Mouse (Mus musculus): ENCODE results near the gene St6gal1. TPM values are rescaled to one million over a fixed set of nuclear protein-coding genes. Genes with fewer than 3 reads are reported as not detected.

The St6gal1 gene
- polyA plus RNA-seq, 1 experiment = 8.7 TPM

DNA sequence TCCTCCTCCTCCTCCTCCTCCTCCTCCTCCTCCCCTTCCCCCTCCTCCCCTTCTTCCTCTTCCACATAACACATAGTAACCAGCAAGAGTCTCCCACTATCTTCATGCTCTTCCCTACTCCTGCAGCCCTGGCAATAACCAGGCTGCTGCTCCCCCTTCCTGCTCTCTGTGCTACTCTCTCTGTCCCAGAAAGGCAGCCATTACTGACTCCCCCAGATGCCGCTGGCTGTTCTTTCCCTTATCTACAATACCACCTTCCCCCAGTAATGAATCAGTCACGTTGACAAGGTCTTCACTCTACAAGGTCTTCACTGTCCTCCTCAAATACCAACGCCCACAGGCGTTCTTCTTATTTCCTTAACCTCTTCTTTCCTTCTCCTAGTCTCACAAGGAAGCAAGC, 176.9 kb downstream of the St6gal1 start:
- no peaks in the 10 kb centered on the region for H3K4me1 ChIP-seq (ENCODE audit: control insufficient read depth, insufficient read depth, low read length)
- no peak overlapping the region for H3K27ac ChIP-seq (ENCODE audit: control insufficient read depth, insufficient read depth, low read depth, low read length, poor library complexity)
- TF ChIP-seq POLR2A (IDR thresholded peaks at IDR 0.05; ENCODE audit: borderline replicate concordance, control insufficient read depth, low read depth, low read length) = no peak
- TF ChIP-seq CTCF (IDR thresholded peaks at IDR 0.05; ENCODE audit: control insufficient read depth, insufficient read depth, low read length) = no peak
- no peak overlapping the region for H3K4me3 ChIP-seq (replicated peaks; ENCODE audit: control insufficient read depth, low read depth, low read length)
- 25% methylated on average over 4 of the region's 4 CpGs for WGBS

DNA sequence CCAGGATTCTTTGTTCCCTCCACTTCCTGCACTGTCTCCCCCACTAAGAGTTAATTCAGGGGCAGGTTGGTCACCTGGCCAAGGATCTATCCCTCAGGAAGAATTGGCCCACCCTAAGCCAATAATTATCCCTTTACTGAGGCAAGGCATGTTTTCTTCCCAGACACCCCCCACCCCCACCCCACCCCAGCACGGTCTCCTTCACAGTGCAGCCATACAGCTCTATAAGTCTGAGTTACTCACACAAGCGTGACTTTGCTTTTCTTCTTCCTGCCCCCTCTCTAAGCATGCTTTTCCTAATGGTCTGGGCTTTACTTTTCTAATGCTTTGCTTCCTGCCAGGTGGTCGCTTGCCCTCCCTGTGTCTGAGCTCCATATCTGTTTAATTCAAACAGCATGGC, 177.4 kb downstream of the St6gal1 start:
- no peak overlapping the region for H3K27ac ChIP-seq (ENCODE audit: control insufficient read depth, insufficient read depth, low read depth, low read length, poor library complexity)
- H3K4me3 ChIP-seq (replicated peaks; ENCODE audit: control insufficient read depth, low read depth, low read length) = no peak overlapping the region
- no peaks in the 10 kb centered on the region for H3K4me1 ChIP-seq (ENCODE audit: control insufficient read depth, insufficient read depth, low read length)
- TF ChIP-seq CTCF (IDR thresholded peaks at IDR 0.05; ENCODE audit: control insufficient read depth, insufficient read depth, low read length) = no peak
- no peak for TF ChIP-seq POLR2A (IDR thresholded peaks at IDR 0.05; ENCODE audit: borderline replicate concordance, control insufficient read depth, low read depth, low read length)
- 37% methylated on average over 3 of the region's 3 CpGs for WGBS

DNA sequence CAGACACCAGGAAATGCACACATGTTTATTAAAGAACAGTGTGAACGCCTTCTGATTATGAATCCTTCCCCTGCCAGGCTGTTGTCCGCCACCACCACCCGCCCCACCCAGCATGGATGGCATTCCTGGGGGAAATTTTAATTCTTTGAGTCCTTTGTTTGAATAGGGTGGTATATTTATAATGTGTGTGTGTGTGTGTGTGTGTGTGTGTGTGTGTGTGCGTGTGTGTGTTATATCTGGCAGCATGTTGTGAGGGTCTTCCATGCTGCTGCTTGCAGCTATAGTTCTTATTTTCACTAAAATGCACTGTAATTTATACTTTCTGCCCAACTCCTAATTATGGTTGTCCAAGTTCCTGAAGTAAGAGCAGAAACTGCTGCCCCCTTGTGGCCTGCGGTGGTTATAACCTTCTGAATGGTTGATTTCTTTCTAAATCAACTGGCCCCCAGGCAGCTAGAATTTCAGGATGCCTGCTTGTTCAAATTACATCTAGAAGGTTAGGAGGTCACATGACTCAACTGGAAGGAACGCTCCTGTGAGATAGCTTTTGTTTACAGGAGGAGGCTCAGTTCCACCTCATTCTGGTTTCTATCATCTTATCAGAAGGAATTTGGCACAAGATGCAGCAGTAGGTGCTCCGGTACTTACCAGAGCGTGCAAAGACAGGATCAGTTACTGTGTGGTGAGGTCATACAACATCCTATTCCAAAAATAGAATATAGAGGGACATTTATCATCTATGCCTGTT, 178.6 kb downstream of the St6gal1 start:
- Histone ChIP-seq H3K4me3 (replicated peaks; ENCODE audit: control insufficient read depth, low read depth, low read length) (no peak overlapping the region), H3K4me1 (ENCODE audit: control insufficient read depth, insufficient read depth, low read length) (no peaks in the 10 kb centered on the region), H3K27ac (ENCODE audit: control insufficient read depth, insufficient read depth, low read depth, low read length, poor library complexity) (no peak overlapping the region)
- TF ChIP-seq CTCF (IDR thresholded peaks at IDR 0.05; ENCODE audit: control insufficient read depth, insufficient read depth, low read length) (peak; percentile 29; the same call in 1 of the 2 replicates), POLR2A (IDR thresholded peaks at IDR 0.05; ENCODE audit: borderline replicate concordance, control insufficient read depth, low read depth, low read length) (no peak)
- 56% methylated on average over 8 of the region's 8 CpGs for WGBS

Other genes starting within 250 kb of the St6gal1 start
- gene Kng2, start 195.3 kb upstream of the St6gal1 start, polyA plus RNA-seq (2011; ENCODE audit: insufficient read depth, insufficient read length, low replicate concordance, missing spikeins) = 24.9 and 54.1 TPM in 2 replicates
- gene Kng1, start 166.9 kb upstream of the St6gal1 start, polyA plus RNA-seq (2011; ENCODE audit: insufficient read depth, insufficient read length, low replicate concordance, missing spikeins) = 6.3 and 13.7 TPM in 2 replicates
- 103 and 232 TPM in 2 replicates for gene Eif4a2, start 117.3 kb upstream of the St6gal1 start, polyA plus RNA-seq (2011; ENCODE audit: insufficient read depth, insufficient read length, low replicate concordance, missing spikeins)
- gene Rfc4, start 97.0 kb upstream of the St6gal1 start, polyA plus RNA-seq (2011; ENCODE audit: insufficient read depth, insufficient read length, low replicate concordance, missing spikeins) = 35.1 and 55.1 TPM in 2 replicates
- 32.3 and 39.5 TPM in 2 replicates for gene Adipoq, start 78.2 kb upstream of the St6gal1 start, polyA plus RNA-seq (2011; ENCODE audit: insufficient read depth, insufficient read length, low replicate concordance, missing spikeins)
- gene Rtp1, start 204.4 kb downstream of the St6gal1 start, polyA plus RNA-seq (2011; ENCODE audit: insufficient read depth, insufficient read length, low replicate concordance, missing spikeins) = not detected in 2 replicates

Measured in bone marrow, adult 2 months (tissue).